In genomic region chr1:182751301-182751700, GRCm38 (mm10) we compare ENCODE assay signal across 44 mouse cellular contexts. TPM values are rescaled to one million over a fixed set of nuclear protein-coding genes. Genes with fewer than 3 reads are reported as not detected.
"Had no signal": no experiment of that assay in that cellular context is flagged by ENCODE, and none has a peak within 500 bp of the region (broad histone marks: within the 10 kb centered on the region; RNA-seq: fewer than 3 reads in every experiment).

No protein-coding gene starts in this region.

- H3K9ac ChIP-seq: limb, embryonic 12.5 days; limb, embryonic 13.5 days; limb, embryonic 15.5 days; liver, embryonic 12.5 days; liver, embryonic 13.5 days; liver, embryonic 14.5 days; liver, embryonic 15.5 days; liver, postnatal 0 days; lung, embryonic 14.5 days; lung, embryonic 15.5 days; midbrain, embryonic 12.5 days; midbrain, embryonic 13.5 days; midbrain, embryonic 15.5 days; neural tube, embryonic 12.5 days; neural tube, embryonic 13.5 days had no signal

- ATAC-seq: liver, embryonic 12.5 days; liver, postnatal 0 days; lung, postnatal 0 days; midbrain, embryonic 13.5 days; midbrain, embryonic 15.5 days; midbrain, embryonic 16.5 days had no signal

- H3K27me3 ChIP-seq: limb, embryonic 12.5 days; limb, embryonic 13.5 days; liver, embryonic 12.5 days; liver, embryonic 13.5 days; liver, embryonic 15.5 days; lung, embryonic 15.5 days; midbrain, embryonic 12.5 days; midbrain, embryonic 13.5 days; midbrain, embryonic 15.5 days; neural tube, embryonic 12.5 days; neural tube, embryonic 13.5 days had no signal

- H3K4me1 ChIP-seq: limb, embryonic 12.5 days; limb, embryonic 15.5 days; liver, embryonic 12.5 days; liver, embryonic 13.5 days; liver, embryonic 15.5 days; megakaryocyte, embryonic 14.5 days; midbrain, embryonic 13.5 days; neural tube, embryonic 12.5 days; neural tube, embryonic 13.5 days had no signal

- H3K4me3 ChIP-seq: limb, embryonic 12.5 days; limb, embryonic 13.5 days; limb, embryonic 15.5 days; liver, embryonic 12.5 days; liver, embryonic 13.5 days; liver, embryonic 15.5 days; lung, embryonic 15.5 days; megakaryocyte, embryonic 14.5 days; midbrain, embryonic 10.5 days; midbrain, embryonic 12.5 days; midbrain, embryonic 13.5 days; midbrain, embryonic 15.5 days; myocyte; neural tube, embryonic 12.5 days; neural tube, embryonic 13.5 days had no signal

- H3K27ac ChIP-seq: limb, embryonic 12.5 days; limb, embryonic 13.5 days; limb, embryonic 15.5 days; liver, embryonic 12.5 days; liver, embryonic 13.5 days; liver, embryonic 14.5 days; liver, embryonic 15.5 days; lung, embryonic 15.5 days; macrophage; midbrain, embryonic 10.5 days; midbrain, embryonic 12.5 days; midbrain, embryonic 13.5 days; midbrain, embryonic 15.5 days; neural tube, embryonic 12.5 days; neural tube, embryonic 13.5 days had no signal

- H3K9me3 ChIP-seq: limb, embryonic 12.5 days; limb, embryonic 13.5 days; limb, embryonic 15.5 days; liver, embryonic 12.5 days; liver, embryonic 13.5 days; liver, embryonic 15.5 days; lung, embryonic 15.5 days; midbrain, embryonic 10.5 days; midbrain, embryonic 12.5 days; midbrain, embryonic 13.5 days; midbrain, embryonic 15.5 days; neural tube, embryonic 12.5 days; neural tube, embryonic 13.5 days had no signal

- DNase-seq: left cerebral cortex, postnatal 4 days; liver; liver, embryonic 13.5 days; liver, postnatal 0 days; lung, adult 18-20 months; lung, adult 2 months; lung, embryonic 14.5 days; lung, postnatal 10 days; lung, postnatal 14 days; lung, postnatal 36 days; lung, postnatal 4 days had no signal

- H3K36me3 ChIP-seq: limb, embryonic 12.5 days; limb, embryonic 13.5 days; limb, embryonic 15.5 days; liver, embryonic 12.5 days; liver, embryonic 13.5 days; liver, embryonic 15.5 days; lung, embryonic 15.5 days; midbrain, embryonic 10.5 days; midbrain, embryonic 12.5 days; midbrain, embryonic 13.5 days; midbrain, embryonic 15.5 days; neural tube, embryonic 12.5 days; neural tube, embryonic 13.5 days had no signal

- H3K4me2 ChIP-seq: limb, embryonic 12.5 days; limb, embryonic 13.5 days; limb, embryonic 15.5 days; liver, embryonic 11.5 days; liver, embryonic 12.5 days; liver, embryonic 13.5 days; liver, embryonic 15.5 days; lung, embryonic 14.5 days; lung, embryonic 15.5 days; midbrain, embryonic 11.5 days; midbrain, embryonic 12.5 days; midbrain, embryonic 13.5 days; midbrain, embryonic 15.5 days; neural tube, embryonic 12.5 days; neural tube, embryonic 13.5 days had no signal

RNA-seq across cellular contexts. Expression of gene Ccdc185, which starts 2.3 kb away (rescaled TPM):
- total RNA-seq: left cerebral cortex, postnatal 10 days; left cerebral cortex, postnatal 25 days; left cerebral cortex, postnatal 4 days; liver, adult 2 months; megakaryocyte progenitor cell, adult 5-6 weeks; megakaryocyte, adult 5-6 weeks; megakaryocyte-erythroid progenitor cell, adult 5-6 weeks had no signal
- polyA plus RNA-seq: limb, embryonic 11.5 days; limb, embryonic 12.5 days; limb, embryonic 13.5 days; limb, embryonic 14.5 days; limb, embryonic 15.5 days; liver, adult 2 months; liver, embryonic 11.5 days; liver, embryonic 12.5 days; liver, embryonic 13.5 days; liver, embryonic 14.5 days; liver, embryonic 15.5 days; liver, embryonic 16.5 days; liver, postnatal 0 days; lung, adult 2 months; lung, embryonic 14.5 days; lung, embryonic 15.5 days; lung, embryonic 16.5 days; lung, postnatal 0 days; macrophage; midbrain, embryonic 10.5 days; midbrain, embryonic 11.5 days; midbrain, embryonic 12.5 days; midbrain, embryonic 13.5 days; midbrain, embryonic 14.5 days; midbrain, embryonic 15.5 days; midbrain, embryonic 16.5 days; myocyte; neural tube, embryonic 11.5 days; neural tube, embryonic 12.5 days; neural tube, embryonic 13.5 days had no signal

RNA-seq across cellular contexts. Expression of gene Susd4, which starts 12.4 kb away (rescaled TPM):
- total RNA-seq: megakaryocyte progenitor cell, adult 5-6 weeks; megakaryocyte, adult 5-6 weeks; monocyte, adult 5-6 weeks had no signal
- polyA plus RNA-seq: macrophage had no signal
